ENCODE assay signal across 11 mouse cellular contexts in the genomic region with DNA sequence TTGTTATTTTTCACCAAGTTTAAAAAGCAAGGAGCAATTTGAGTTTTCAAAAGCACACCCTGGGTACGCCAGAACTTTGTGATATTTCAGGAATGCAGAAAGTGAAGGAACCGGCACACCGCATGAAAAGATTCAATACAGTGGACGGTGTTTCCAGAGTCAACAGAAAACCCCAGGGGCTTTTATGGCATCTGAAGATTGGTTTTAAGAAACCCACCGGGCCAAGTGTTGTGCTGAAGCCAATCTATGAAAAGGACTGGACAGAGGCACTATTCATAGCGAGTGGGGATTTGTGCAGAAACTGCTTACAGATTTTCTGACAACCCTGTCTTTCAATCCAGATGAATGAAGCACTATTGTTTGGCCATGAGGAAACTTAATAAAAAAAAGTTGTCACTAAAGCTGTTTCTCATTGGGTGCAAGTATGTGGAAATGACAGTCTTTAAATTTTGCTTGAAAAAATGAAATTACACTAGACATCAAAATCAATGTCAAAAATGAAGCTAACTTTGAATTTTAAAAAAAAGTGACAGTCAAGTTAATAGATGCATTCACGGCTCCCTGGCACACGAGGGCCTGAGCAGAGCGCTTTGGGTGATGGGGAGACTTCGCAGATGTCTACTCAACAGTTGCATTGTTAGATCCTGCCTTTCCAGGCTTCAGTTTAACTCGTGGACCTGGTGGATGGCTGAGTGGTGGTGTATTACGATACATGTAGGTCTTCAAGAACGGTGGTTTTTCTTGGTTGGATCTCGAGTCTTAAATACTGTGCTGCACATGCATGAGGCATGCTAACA. TPM values are rescaled to one million over a fixed set of nuclear protein-coding genes. Genes with fewer than 3 reads are reported as not detected.
A peak's percentile ranks its signal among the peaks of the same experiment; 100 is the strongest.
DNase-seq lines count a peak whose midpoint lies in the region; ATAC-seq and TF ChIP-seq lines count a peak whose summit lies in the region.
"Had no signal": no experiment of that assay in that cellular context is flagged by ENCODE, and none has a peak within 500 bp of the region (broad histone marks: within the 10 kb centered on the region; RNA-seq: fewer than 3 reads in every experiment).

No protein-coding gene starts in this region.

- H3K27ac ChIP-seq in midbrain, postnatal 0 days (ENCODE audit: low read depth, low read length) = no peak overlapping the region
- H3K27ac ChIP-seq in midbrain, embryonic 14.5 days (replicated peaks; ENCODE audit: low read depth, low read length) = no peak overlapping the region
- H3K27ac ChIP-seq in forebrain, embryonic 12.5 days = peak overlapping the region; percentile 42; the same call in 1 of the 2 replicates
- H3K27ac ChIP-seq in limb, embryonic 15.5 days = peak overlapping the region; percentile 71
- H3K27ac ChIP-seq in liver, postnatal 0 days (ENCODE audit: low read depth) = no peak overlapping the region

- 36% methylated on average over 14 of the region's 14 CpGs for WGBS in midbrain, postnatal 0 days
- WGBS in midbrain, embryonic 14.5 days = 35% methylated on average over 14 of the region's 14 CpGs
- 30% methylated on average over 14 of the region's 14 CpGs for WGBS in forebrain, embryonic 12.5 days
- 40% methylated on average over 14 of the region's 14 CpGs for WGBS in limb, embryonic 15.5 days
- 74% methylated on average over 14 of the region's 14 CpGs for WGBS in liver, postnatal 0 days (ENCODE audit: insufficient replicate concordance)

- no peak overlapping the region for H3K4me3 ChIP-seq in midbrain, postnatal 0 days (ENCODE audit: low read depth, low read length)
- no peak overlapping the region for H3K4me3 ChIP-seq in midbrain, embryonic 14.5 days (replicated peaks; ENCODE audit: low read depth, low read length)
- no peak overlapping the region for H3K4me3 ChIP-seq in forebrain, embryonic 12.5 days (replicated peaks)
- H3K4me3 ChIP-seq in limb, embryonic 15.5 days = no peak overlapping the region
- no peak overlapping the region for H3K4me3 ChIP-seq in liver, postnatal 0 days (ENCODE audit: low read depth, low read length)

- no peaks in the 10 kb centered on the region for H3K27me3 ChIP-seq in midbrain, postnatal 0 days (ENCODE audit: insufficient read depth, low read length)
- no peaks in the 10 kb centered on the region for H3K27me3 ChIP-seq in midbrain, embryonic 14.5 days (ENCODE audit: control insufficient read depth, insufficient read depth, low read length)
- H3K27me3 ChIP-seq in forebrain, embryonic 12.5 days = no peaks in the 10 kb centered on the region
- H3K27me3 ChIP-seq in limb, embryonic 15.5 days = no peaks in the 10 kb centered on the region
- H3K27me3 ChIP-seq in liver, postnatal 0 days (ENCODE audit: insufficient read depth, low read length) = no peaks in the 10 kb centered on the region

- no peaks in the 10 kb centered on the region for H3K4me1 ChIP-seq in midbrain, postnatal 0 days (ENCODE audit: insufficient read depth, low read length)
- H3K4me1 ChIP-seq in midbrain, embryonic 14.5 days (ENCODE audit: control insufficient read depth, insufficient read depth, low read length) = peaks cover 4% of the 10 kb centered on the region; the same call in 1 of the 2 replicates
- H3K4me1 ChIP-seq in forebrain, embryonic 12.5 days = peaks cover 25% of the 10 kb centered on the region
- peaks cover 14% of the 10 kb centered on the region for H3K4me1 ChIP-seq in limb, embryonic 15.5 days
- H3K4me1 ChIP-seq in liver, postnatal 0 days (ENCODE audit: insufficient read depth) = no peaks in the 10 kb centered on the region

- no peaks in the 10 kb centered on the region for H3K9me3 ChIP-seq in midbrain, postnatal 0 days (ENCODE audit: low read length)
- H3K9me3 ChIP-seq in midbrain, embryonic 14.5 days (ENCODE audit: control insufficient read depth, low read length) = no peaks in the 10 kb centered on the region
- no peaks in the 10 kb centered on the region for H3K9me3 ChIP-seq in forebrain, embryonic 12.5 days
- no peaks in the 10 kb centered on the region for H3K9me3 ChIP-seq in limb, embryonic 15.5 days
- no peaks in the 10 kb centered on the region for H3K9me3 ChIP-seq in liver, postnatal 0 days (ENCODE audit: low read length)

- intact Hi-C loops in heart, postnatal 10 days (cut with DNase I) = no loop called here

- no peak for TF ChIP-seq EP300 in liver, postnatal 0 days (IDR thresholded peaks at IDR 0.05; ENCODE audit: low read depth)

- ATAC-seq in midbrain, postnatal 0 days (ENCODE audit: low FRiP score) = no peak
- ATAC-seq in midbrain, embryonic 14.5 days (ENCODE audit: low FRiP score, low TSS enrichment) = no peak
- no peak for ATAC-seq in forebrain, embryonic 12.5 days (ENCODE audit: low FRiP score)
- peak; percentile 63 for ATAC-seq in limb, embryonic 15.5 days (ENCODE audit: insufficient number of reproducible peaks, low FRiP score, low TSS enrichment, low read depth)
- ATAC-seq in liver, postnatal 0 days = no peak

- H3K36me3 ChIP-seq in midbrain, postnatal 0 days (ENCODE audit: insufficient read depth, low read length) = no peaks in the 10 kb centered on the region
- no peaks in the 10 kb centered on the region for H3K36me3 ChIP-seq in midbrain, embryonic 14.5 days (ENCODE audit: control insufficient read depth, insufficient read depth, low read length)
- no peaks in the 10 kb centered on the region for H3K36me3 ChIP-seq in forebrain, embryonic 12.5 days (replicated peaks)
- no peaks in the 10 kb centered on the region for H3K36me3 ChIP-seq in limb, embryonic 15.5 days
- no peaks in the 10 kb centered on the region for H3K36me3 ChIP-seq in liver, postnatal 0 days (replicated peaks; ENCODE audit: insufficient read depth, low read length)

- peak; percentile 11 for DNase-seq in heart, adult 8-10 months (ENCODE audit: low spot score)
- DNase-seq in heart, postnatal 10 days = no peak
- peak; percentile 42 for DNase-seq in midbrain, postnatal 0 days (ENCODE audit: low spot score)
- no peak for DNase-seq in midbrain, embryonic 14.5 days
- DNase-seq in T-cell, adult 2 months (ENCODE audit: low spot score) = no peak
- DNase-seq in liver, postnatal 0 days = no peak
- DNase-seq: adrenal gland, postnatal 36 days; lung, adult 2 months had no signal

- H3K9ac ChIP-seq in midbrain, postnatal 0 days (replicated peaks; ENCODE audit: low read length, poor library complexity, severe bottlenecking) = no peak overlapping the region
- no peak overlapping the region for H3K9ac ChIP-seq in midbrain, embryonic 14.5 days (replicated peaks; ENCODE audit: low read length)
- no peak overlapping the region for H3K9ac ChIP-seq in forebrain, embryonic 12.5 days
- H3K9ac ChIP-seq in limb, embryonic 15.5 days = no peak overlapping the region
- no peak overlapping the region for H3K9ac ChIP-seq in liver, postnatal 0 days (replicated peaks)

- H3K4me2 ChIP-seq in midbrain, postnatal 0 days (ENCODE audit: low read depth, low read length, poor library complexity, severe bottlenecking) = no peak overlapping the region
- no peak overlapping the region for H3K4me2 ChIP-seq in midbrain, embryonic 14.5 days (ENCODE audit: low read length)
- H3K4me2 ChIP-seq in forebrain, embryonic 12.5 days = peak overlapping the region; percentile 10; the same call in 1 of the 2 replicates
- H3K4me2 ChIP-seq in limb, embryonic 15.5 days = 0 out of 2 replicates have a peak overlapping the region, but pooled peaks have one; percentile 5
- H3K4me2 ChIP-seq in liver, postnatal 0 days (ENCODE audit: low read depth, low read length) = no peak overlapping the region

- TF ChIP-seq CTCF in midbrain, postnatal 0 days (IDR thresholded peaks at IDR 0.05) = no peak
- TF ChIP-seq CTCF in liver, postnatal 0 days (IDR thresholded peaks at IDR 0.05; ENCODE audit: low read depth) = no peak

RNA-seq across cellular contexts. Expression of gene Cnmd, which starts 16.1 kb away (rescaled TPM):
- total RNA-seq in heart, adult 8-10 months (2022) = 1 to 10 TPM; 3.6 to 5.6 (median 4.0) TPM
- total RNA-seq in heart, postnatal 10 days (2021) = not detected
- total RNA-seq in midbrain, postnatal 0 days (2014; rRNA removed) = 2.0 and 3.1 TPM in 2 replicates
- polyA plus RNA-seq in midbrain, postnatal 0 days (2015; fragmentation: Nextera tagmentation; extraction: Ambion mirVana) = 4.0 and 4.3 TPM in 2 replicates
- 1.8 and 2.2 TPM in 2 replicates for polyA plus RNA-seq in midbrain, embryonic 14.5 days (2014; fragmentation: Nextera tagmentation; extraction: Ambion mirVana)
- 6.9 and 8.6 TPM in 2 replicates for polyA plus RNA-seq in forebrain, embryonic 12.5 days (2016; fragmentation: Nextera tagmentation; extraction: Ambion mirVana)
- 234 and 238 TPM in 2 replicates for polyA plus RNA-seq in limb, embryonic 15.5 days (2015; fragmentation: Nextera tagmentation; extraction: Ambion mirVana)
- polyA plus RNA-seq in liver, postnatal 0 days (2015; fragmentation: Nextera tagmentation; extraction: Ambion mirVana) = 0.12 and 0.23 TPM in 2 replicates
- polyA plus RNA-seq: spleen, adult 2 months had no signal

Comparison
In these comparisons a context has a peak if more than half of its experiments do, and no peak if none do; other contexts are left out.
1. DNase-seq: peak in heart, adult 8-10 months (single experiment) and midbrain, postnatal 0 days (single experiment); none in heart, postnatal 10 days (0 of 2), midbrain, embryonic 14.5 days (single experiment), T-cell, adult 2 months (single experiment) and liver, postnatal 0 days (single experiment).
2. H3K27ac ChIP-seq: peak in forebrain, embryonic 12.5 days (single experiment) and limb, embryonic 15.5 days (single experiment); none in midbrain, postnatal 0 days (single experiment), midbrain, embryonic 14.5 days (single experiment) and liver, postnatal 0 days (single experiment).
3. H3K4me2 ChIP-seq: peak in forebrain, embryonic 12.5 days (single experiment) and limb, embryonic 15.5 days (single experiment); none in midbrain, postnatal 0 days (single experiment), midbrain, embryonic 14.5 days (single experiment) and liver, postnatal 0 days (single experiment).
4. RNA of gene Cnmd, which starts 16.1 kb away (polyA plus RNA-seq): 234 to 238 TPM in limb, embryonic 15.5 days; 6.9 to 8.6 TPM in forebrain, embryonic 12.5 days, 4.0 to 4.3 TPM in midbrain, postnatal 0 days, 1.8 to 2.2 TPM in midbrain, embryonic 14.5 days and 0.12 to 0.23 TPM in liver, postnatal 0 days; every median in the first group is over 10 times any median in the second.